Mouse (Mus musculus) embryo, embryonic 11 days (tissue): ENCODE data around the gene Tex14.

Experiments
- DNase-seq: peaks from one replicate; pipeline ENCODE4 v3.0.0-alpha.2; 2015

The Tex14 gene

GRCm38 (mm10) chr11:87571361-87571950, 166.6 kb downstream of the Tex14 start:
- no peak for DNase-seq

- no peak for DNase-seq
Observed at GRCm38 (mm10) chr11:87573751-87574150, 168.9 kb downstream of the Tex14 start.

GRCm38 (mm10) chr11:87574520-87575180, 169.8 kb downstream of the Tex14 start:
- DNase-seq: no peak

- DNase-seq: no peak
Observed at GRCm38 (mm10) chr11:87577601-87578248, 172.9 kb downstream of the Tex14 start.

GRCm38 (mm10) chr11:87578249-87578962, 173.5 kb downstream of the Tex14 start:
- DNase-seq: peak; percentile 75

- peak; percentile 19 for DNase-seq
Observed at GRCm38 (mm10) chr11:87578963-87579601, 174.2 kb downstream of the Tex14 start.

GRCm38 (mm10) chr11:87579713-87580112, 174.8 kb downstream of the Tex14 start:
- no peak for DNase-seq

GRCm38 (mm10) chr11:87580543-87581085, 175.7 kb downstream of the Tex14 start:
- no peak for DNase-seq

GRCm38 (mm10) chr11:87581161-87581865, 176.4 kb downstream of the Tex14 start:
- no peak for DNase-seq

- DNase-seq: no peak
Observed at GRCm38 (mm10) chr11:87581933-87582710, 177.3 kb downstream of the Tex14 start.

- no peak for DNase-seq
Observed at GRCm38 (mm10) chr11:87583291-87584034, 178.6 kb downstream of the Tex14 start.

- DNase-seq: no peak
Observed at GRCm38 (mm10) chr11:87584711-87585505, 180.0 kb downstream of the Tex14 start.

GRCm38 (mm10) chr11:87587211-87587874, 182.5 kb downstream of the Tex14 start:
- DNase-seq: no peak

- no peak for DNase-seq
Observed at GRCm38 (mm10) chr11:87589605-87590004, 184.7 kb downstream of the Tex14 start.

- DNase-seq: peak; percentile 51
Observed at GRCm38 (mm10) chr11:87590841-87591525, 186.1 kb downstream of the Tex14 start.

GRCm38 (mm10) chr11:87591526-87592353, 186.9 kb downstream of the Tex14 start, which contains the start of gene Mtmr4:
Mtmr4 (plus strand) TSS chr11:87592162.
- DNase-seq: peak; percentile 98

- no peak for DNase-seq
Observed at GRCm38 (mm10) chr11:87592354-87592695, 187.5 kb downstream of the Tex14 start.
